Mouse (Mus musculus) left cerebral cortex, postnatal 14 days (tissue): ENCODE results near the gene Mipol1. TPM values are rescaled to one million over a fixed set of nuclear protein-coding genes. Genes with fewer than 3 reads are reported as not detected.

ENCODE experiments used
- DNase-seq, 2 experiments: peaks; one replicate each; pipeline ENCODE4 v3.0.0; 2021 to 2022; ENCODE audit warnings: low spot score in 2 of 2, mixed read lengths in 1 of 2
- intact Hi-C: fragments of 180-260 bp; cut with DNase I; formaldehyde crosslinking; loops from one replicate; pipeline ENCODE4 v1.15.1; 2025
- total RNA-seq, 2 experiments: library from RNA; stranded (reverse); gene quantifications; 2 replicates each; pipeline ENCODE4 v1.2.3; 2021

Mipol1 gene
- total RNA-seq, 2 experiments from 2014 or later = 4.9 to 5.0 TPM

- intact Hi-C loops = no loop called here
- no peak for DNase-seq
Observed at GRCm38 (mm10) chr12:57231085-57231875, 1.1 kb downstream of the Mipol1 start.

GRCm38 (mm10) chr12:57233386-57233785 lies 3.2 kb downstream of the Mipol1 start:
- no peak for DNase-seq
- intact Hi-C loops = no loop called here

- intact Hi-C loops = no loop called here
- DNase-seq = no peak
Observed at GRCm38 (mm10) chr12:57243671-57244495, 13.7 kb downstream of the Mipol1 start.

GRCm38 (mm10) chr12:57258572-57258971 lies 28.3 kb downstream of the Mipol1 start:
- DNase-seq = no peak
- intact Hi-C loops = no loop called here

GRCm38 (mm10) chr12:57275456-57275855 lies 45.2 kb downstream of the Mipol1 start:
- DNase-seq = no peak
- intact Hi-C loops = no loop called here

- intact Hi-C loops = loop anchor here (5.0 to 10.0 kb wide), 3 partner anchors 261 to 1663 kb away; no protein-coding TSS in a partner anchor
Observed at GRCm38 (mm10) chr12:57281155-57282114, 51.2 kb downstream of the Mipol1 start.

GRCm38 (mm10) chr12:57285303-57286059 lies 55.3 kb downstream of the Mipol1 start:
- intact Hi-C loops = loop anchor here (10.0 kb wide), 1 partner anchor 1659 kb away; no protein-coding TSS in a partner anchor
- no peak for DNase-seq

More at GRCm38 (mm10) chr12:57281155-57282114, 51.2 kb downstream of the Mipol1 start:
- peak; percentile 16 to 45 for DNase-seq

- intact Hi-C loops = no loop called here
- no peak for DNase-seq
Observed at GRCm38 (mm10) chr12:57307337-57307736, 77.1 kb downstream of the Mipol1 start.

- intact Hi-C loops = no loop called here
- DNase-seq = no peak
Observed at GRCm38 (mm10) chr12:57307748-57308147, 77.5 kb downstream of the Mipol1 start.

- intact Hi-C loops = no loop called here
Observed at GRCm38 (mm10) chr12:57339053-57339452, 108.8 kb downstream of the Mipol1 start.

GRCm38 (mm10) chr12:57340111-57340510 lies 109.9 kb downstream of the Mipol1 start:
- DNase-seq = no peak
- intact Hi-C loops = no loop called here

More at GRCm38 (mm10) chr12:57339053-57339452, 108.8 kb downstream of the Mipol1 start:
- no peak for DNase-seq

GRCm38 (mm10) chr12:57362732-57363131 lies 132.5 kb downstream of the Mipol1 start:
- intact Hi-C loops = no loop called here
- DNase-seq = no peak

- DNase-seq = no peak
- intact Hi-C loops = no loop called here
Observed at GRCm38 (mm10) chr12:57364027-57364426, 133.8 kb downstream of the Mipol1 start.

GRCm38 (mm10) chr12:57371790-57372547 lies 141.7 kb downstream of the Mipol1 start:
- intact Hi-C loops = no loop called here
- no peak for DNase-seq

- intact Hi-C loops = no loop called here
- no peak for DNase-seq
Observed at GRCm38 (mm10) chr12:57382797-57383196, 152.6 kb downstream of the Mipol1 start.

GRCm38 (mm10) chr12:57387588-57388292 lies 157.5 kb downstream of the Mipol1 start:
- intact Hi-C loops = no loop called here
- no peak for DNase-seq

- intact Hi-C loops = no loop called here
- DNase-seq = peak in 1 of 2 experiments; percentile 3
Observed at GRCm38 (mm10) chr12:57399547-57399946, 169.3 kb downstream of the Mipol1 start.
